Mouse (Mus musculus) MEL (cell line): Measurements from ENCODE around the gene Dapk2. TPM values are rescaled to one million over a fixed set of nuclear protein-coding genes. Genes with fewer than 3 reads are reported as not detected.

Source experiments
- DNase-seq: peaks from one replicate; pipeline ENCODE4 v3.0.0; 2011; ENCODE audit warnings: low read depth, low spot score
- H3K27ac ChIP-seq: 2 replicates; pipeline ENCODE4 v1.5.1; 2012; ENCODE audit warnings: low read depth, mild to moderate bottlenecking, control low read depth, low read length, moderate library complexity; ENCODE audit not compliant: control insufficient read depth
- H3K27me3 ChIP-seq, 2 experiments: fragments of 150-350 bp in 1 of 2; sonication (generic) in 1 of 2; 2 replicates each; pipeline ENCODE4 v1.6.1; 2012; ENCODE audit warnings: low read length in 2 of 2, mild to moderate bottlenecking in 2 of 2, improper control_type of control experiment in 1 of 2, moderate library complexity in 1 of 2; ENCODE audit not compliant: insufficient read depth in 2 of 2, control insufficient read depth in 1 of 2
- H3K36me3 ChIP-seq, 2 experiments: 2 replicates each; pipeline ENCODE4 v1.6.1; 2012 to 2014; ENCODE audit warnings: low read length in 2 of 2, improper control_type of control experiment in 1 of 2, inconsistent platforms in 1 of 2, mild to moderate bottlenecking in 1 of 2; ENCODE audit not compliant: insufficient read depth in 2 of 2, control insufficient read depth in 1 of 2
- H3K4me1 ChIP-seq, 2 experiments: fragments of 150-350 bp in 1 of 2; sonication (generic) in 1 of 2; 2 replicates each; pipeline ENCODE4 v1.6.1; 2012; ENCODE audit warnings: low read length in 2 of 2, improper control_type of control experiment in 1 of 2, mild to moderate bottlenecking in 1 of 2; ENCODE audit not compliant: insufficient read depth in 2 of 2, control insufficient read depth in 1 of 2
- H3K4me3 ChIP-seq, 2 experiments: fragments of 150-350 bp in 1 of 2; sonication (generic) in 1 of 2; 2 replicates each; pipeline ENCODE4 v1.5.1; 2012; ENCODE audit warnings: low read depth in 2 of 2, low read length in 2 of 2, mild to moderate bottlenecking in 2 of 2, moderate library complexity in 2 of 2, control low read depth in 1 of 2, improper control_type of control experiment in 1 of 2; ENCODE audit not compliant: control insufficient read depth in 1 of 2, insufficient read depth in 1 of 2
- H3K79me2 ChIP-seq: 2 replicates; pipeline ENCODE4 v1.6.1; 2012; ENCODE audit warnings: mild to moderate bottlenecking, low read length, moderate library complexity; ENCODE audit not compliant: control insufficient read depth, poor library complexity, insufficient read depth
- H3K9ac ChIP-seq: 2 replicates; pipeline ENCODE4 v1.6.1; 2012; ENCODE audit warnings: low read depth, mild to moderate bottlenecking, control low read depth, low read length, moderate library complexity; ENCODE audit not compliant: control insufficient read depth, poor library complexity, severe bottlenecking
- H3K9me3 ChIP-seq: fragments of 150-350 bp; sonication (generic); replicated peaks from 2 replicates; pipeline ENCODE4 v1.6.1; 2012; ENCODE audit warnings: mild to moderate bottlenecking, low read length, improper control_type of control experiment, moderate library complexity; ENCODE audit not compliant: insufficient read depth
- CHD1 ChIP-seq: IDR thresholded peaks from 2 replicates; pipeline ENCODE4 v1.6.1; 2012; ENCODE audit warnings: low read depth, mild to moderate bottlenecking, inconsistent platforms, low read length, improper control_type of control experiment
- CTCF ChIP-seq, 3 experiments: IDR thresholded peaks in 2 of 3; conservative IDR thresholded peaks in 1 of 3; 2 replicates each; pipeline ENCODE4 v1.5.1; 2011 to 2012; ENCODE audit warnings: low read length in 3 of 3, low read depth in 2 of 3, mild to moderate bottlenecking in 2 of 3, improper control_type of control experiment in 1 of 3, inconsistent platforms in 1 of 3, mixed read lengths in 1 of 3, moderate library complexity in 1 of 3; ENCODE audit not compliant: control insufficient read depth in 1 of 3, insufficient read depth in 1 of 3, poor library complexity in 1 of 3, severe bottlenecking in 1 of 3
- E2F4 ChIP-seq: IDR thresholded peaks from 2 replicates; pipeline ENCODE4 v1.6.1; 2011; ENCODE audit warnings: low read depth, low read length, improper control_type of control experiment, borderline replicate concordance
- EP300 ChIP-seq, 2 experiments: IDR thresholded peaks; 2 replicates each; pipeline ENCODE4 v1.6.1; 2011; ENCODE audit warnings: improper control_type of control experiment in 2 of 2, low read length in 2 of 2, low read depth in 1 of 2, mild to moderate bottlenecking in 1 of 2
- ETS1 ChIP-seq: IDR thresholded peaks from 2 replicates; pipeline ENCODE4 v1.6.1; 2012; ENCODE audit warnings: low read depth, mild to moderate bottlenecking, inconsistent platforms, low read length, improper control_type of control experiment, moderate library complexity
- GABPA ChIP-seq: IDR thresholded peaks from 2 replicates; pipeline ENCODE4 v1.6.1; 2012; ENCODE audit warnings: low read depth, mild to moderate bottlenecking, inconsistent platforms, low read length, improper control_type of control experiment, moderate library complexity
- HCFC1 ChIP-seq: IDR thresholded peaks from 2 replicates; pipeline ENCODE4 v1.6.1; 2012; ENCODE audit warnings: low read depth, mild to moderate bottlenecking, inconsistent platforms, low read length, improper control_type of control experiment, moderate library complexity
- MYC ChIP-seq: IDR thresholded peaks from 2 replicates; pipeline ENCODE4 v1.6.1; 2011; ENCODE audit warnings: low read depth, mild to moderate bottlenecking, low read length, improper control_type of control experiment, moderate library complexity
- POLR2A ChIP-seq, 2 experiments: IDR thresholded peaks; 2 replicates each; pipeline ENCODE4 v1.6.1; 2011 to 2012; ENCODE audit warnings: low read length in 2 of 2, mild to moderate bottlenecking in 2 of 2, control low read depth in 1 of 2, improper control_type of control experiment in 1 of 2, low read depth in 1 of 2, moderate library complexity in 1 of 2; ENCODE audit not compliant: control insufficient read depth in 1 of 2, insufficient read depth in 1 of 2, poor library complexity in 1 of 2
- POLR2AphosphoS2 ChIP-seq: IDR thresholded peaks from 2 replicates; pipeline ENCODE4 v1.6.1; 2011; ENCODE audit warnings: low read length, improper control_type of control experiment
- POLR2AphosphoS5 ChIP-seq: IDR thresholded peaks from 2 replicates; pipeline ENCODE4 v1.6.1; 2012; ENCODE audit warnings: low read depth, borderline replicate concordance, mild to moderate bottlenecking, inconsistent platforms, low read length, moderate library complexity, mixed read lengths
- RAD21 ChIP-seq: IDR thresholded peaks from 2 replicates; pipeline ENCODE4 v1.6.1; 2011; ENCODE audit warnings: mild to moderate bottlenecking, low read depth, low read length, improper control_type of control experiment
- SMC3 ChIP-seq: IDR thresholded peaks from 2 replicates; pipeline ENCODE4 v1.6.1; 2011; ENCODE audit warnings: low read depth, low read length, improper control_type of control experiment
- TAL1 ChIP-seq: IDR thresholded peaks from 2 replicates; pipeline ENCODE4 v1.6.1; 2012; ENCODE audit warnings: mild to moderate bottlenecking, inconsistent platforms, low read length, moderate library complexity, mixed read lengths
- TCF12 ChIP-seq: IDR thresholded peaks from 2 replicates; pipeline ENCODE4 v1.6.1; 2014; ENCODE audit warnings: low read depth, mild to moderate bottlenecking, inconsistent platforms, low read length, improper control_type of control experiment, moderate library complexity
- USF2 ChIP-seq, 2 experiments: IDR thresholded peaks; 2 replicates each; pipeline ENCODE4 v1.6.1; 2011 to 2012; ENCODE audit warnings: improper control_type of control experiment in 2 of 2, low read length in 2 of 2, borderline replicate concordance in 1 of 2, inconsistent platforms in 1 of 2, low read depth in 1 of 2, mild to moderate bottlenecking in 1 of 2; ENCODE audit not compliant: insufficient read depth in 1 of 2
- ZC3H11A ChIP-seq: IDR thresholded peaks from 2 replicates; pipeline ENCODE4 v1.6.1; 2012; ENCODE audit warnings: low read depth, mild to moderate bottlenecking, inconsistent platforms, low read length, improper control_type of control experiment
- ZMIZ1 ChIP-seq: IDR thresholded peaks from 2 replicates; pipeline ENCODE4 v1.6.1; 2012; ENCODE audit warnings: low read depth, mild to moderate bottlenecking, inconsistent platforms, low read length, improper control_type of control experiment, moderate library complexity
- polyA plus RNA-seq, 2 experiments: library from polyadenylated mRNA; stranded (reverse) in 1 of 2; unstranded in 1 of 2; fragments of >175 nt in 1 of 2; fragments of >200 nt in 1 of 2; gene quantifications; 2 replicates each; pipeline versions ENCODE4 v1.2.1 to v1.2.4; 2012; ENCODE audit warnings: low replicate concordance in 2 of 2, low read depth in 1 of 2; ENCODE audit not compliant: insufficient read length in 2 of 2, insufficient read depth in 1 of 2, missing spikeins in 1 of 2
- total RNA-seq: library from RNA; depleted of rRNA; stranded (reverse); fragments of 300-350 nt; gene quantifications from 2 replicates; pipeline ENCODE4 v1.2.3, GENCODE M21; 2012

The Dapk2 gene
- total and polyA plus RNA-seq, 3 experiments, result 5.8 to 8.3 TPM; not detected in 1

- H3K79me2 ChIP-seq, result no peaks in the 10 kb centered on the region
- H3K9ac ChIP-seq, result peak overlapping the region; percentile 34
- H3K9me3 ChIP-seq, result no peaks in the 10 kb centered on the region
- peak; percentile 80 for DNase-seq
- peaks cover 20 to 40% of the 10 kb centered on the region in 2 experiments for H3K4me1 ChIP-seq
- H3K36me3 ChIP-seq, result peaks cover 0 to 28% of the 10 kb centered on the region in 2 experiments; a peak in 2 of 4 replicates
- peak overlapping the region; percentile 83 for H3K27ac ChIP-seq
- TF ChIP-seq MYC (no peak), TCF12 (peak; percentile 26; the same call in 1 of the 2 replicates), CTCF (IDR thresholded peaks at IDR 0.05 in 2 of 3, conservative IDR thresholded peaks at IDR 0.05 in 1 of 3; ENCODE audit: control insufficient read depth in 1 of 3, insufficient read depth in 1 of 3, low read depth in 2 of 3, low read length in 3 of 3, poor library complexity in 1 of 3, severe bottlenecking in 1 of 3) (peak; percentile 64 to 91 (median 80)), RAD21 (peak; percentile 48), HCFC1 (no peak), POLR2A (IDR thresholded peaks at IDR 0.05; ENCODE audit: control insufficient read depth in 1 of 2, insufficient read depth in 1 of 2, low read depth in 1 of 2, low read length in 2 of 2, poor library complexity in 1 of 2) (no peak), USF2 (IDR thresholded peaks at IDR 0.05; ENCODE audit: borderline replicate concordance in 1 of 2, insufficient read depth in 1 of 2, low read depth in 1 of 2, low read length in 2 of 2) (no peak), SMC3 (peak; percentile 41)
- H3K4me3 ChIP-seq, result no peak overlapping the region
- H3K27me3 ChIP-seq, result no peaks in the 10 kb centered on the region
Observed at GRCm38 (mm10) chr9:66240991-66241390, 83.0 kb downstream of the Dapk2 start.

- Histone ChIP-seq H3K27me3 (no peaks in the 10 kb centered on the region), H3K79me2 (no peaks in the 10 kb centered on the region), H3K4me1 (peaks cover 20 to 40% of the 10 kb centered on the region in 2 experiments), H3K27ac (no peak overlapping the region), H3K36me3 (peaks cover 0 to 28% of the 10 kb centered on the region in 2 experiments; a peak in 2 of 4 replicates), H3K4me3 (no peak overlapping the region), H3K9ac (no peak overlapping the region), H3K9me3 (no peaks in the 10 kb centered on the region)
- TF ChIP-seq POLR2AphosphoS2 (no peak), SMC3 (no peak), POLR2AphosphoS5 (no peak), ZC3H11A (no peak), GABPA (no peak), MYC (no peak), TAL1 (no peak), EP300 (IDR thresholded peaks at IDR 0.05; ENCODE audit: low read depth in 1 of 2, low read length in 2 of 2) (no peak), E2F4 (no peak), RAD21 (no peak)
- DNase-seq, result no peak
Observed at GRCm38 (mm10) chr9:66241722-66242121, 83.7 kb downstream of the Dapk2 start.

DNA sequence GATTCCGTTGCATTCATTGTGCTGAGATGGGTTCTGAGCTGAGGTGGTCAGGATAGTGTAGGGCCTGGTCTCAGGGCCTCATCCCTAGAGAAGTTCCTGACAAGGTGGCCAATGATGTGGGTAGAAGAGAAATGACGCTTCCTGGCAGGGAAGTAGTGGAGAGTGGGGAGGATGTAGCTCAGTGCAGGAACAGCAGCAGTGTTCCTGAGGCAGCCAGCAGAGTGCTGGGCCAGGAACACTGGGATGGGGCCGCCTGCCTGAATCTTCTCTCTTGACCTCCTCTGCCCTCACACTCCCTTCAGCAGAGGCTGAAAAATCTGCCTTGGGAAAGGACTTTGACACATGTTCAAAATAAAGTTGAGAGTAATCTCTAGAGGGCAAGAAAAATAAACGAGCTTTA lies 85.2 kb downstream of the Dapk2 start:
- H3K4me1 ChIP-seq, result peaks cover 16 to 34% of the 10 kb centered on the region in 2 experiments
- TF ChIP-seq ZMIZ1 (no peak), EP300 (IDR thresholded peaks at IDR 0.05; ENCODE audit: low read depth in 1 of 2, low read length in 2 of 2) (no peak), CHD1 (no peak), GABPA (no peak), USF2 (IDR thresholded peaks at IDR 0.05; ENCODE audit: borderline replicate concordance in 1 of 2, insufficient read depth in 1 of 2, low read depth in 1 of 2, low read length in 2 of 2) (no peak), ETS1 (no peak)
- no peak overlapping the region for H3K27ac ChIP-seq
- H3K27me3 ChIP-seq, result no peaks in the 10 kb centered on the region
- peaks cover 0 to 25% of the 10 kb centered on the region in 2 experiments; a peak in 2 of 4 replicates for H3K36me3 ChIP-seq
- H3K79me2 ChIP-seq, result no peaks in the 10 kb centered on the region
- no peak for DNase-seq
- no peaks in the 10 kb centered on the region for H3K9me3 ChIP-seq
- no peak overlapping the region for H3K9ac ChIP-seq
- no peak overlapping the region for H3K4me3 ChIP-seq
